Mouse (Mus musculus) liver, postnatal 0 days (tissue): ENCODE data around the gene Gng8.
A peak's percentile ranks its signal among the peaks of the same experiment; 100 is the strongest.

ENCODE experiments used
- CTCF ChIP-seq: sonication (generic); IDR thresholded peaks from 2 replicates; pipeline ENCODE4 v1.5.1; 2016; ENCODE audit warnings: antibody characterized with exemption, low read depth
- EP300 ChIP-seq: IDR thresholded peaks from 2 replicates; pipeline ENCODE4 v1.6.1; 2016; ENCODE audit warnings: antibody characterized with exemption, low read depth, mild to moderate bottlenecking

DNA sequence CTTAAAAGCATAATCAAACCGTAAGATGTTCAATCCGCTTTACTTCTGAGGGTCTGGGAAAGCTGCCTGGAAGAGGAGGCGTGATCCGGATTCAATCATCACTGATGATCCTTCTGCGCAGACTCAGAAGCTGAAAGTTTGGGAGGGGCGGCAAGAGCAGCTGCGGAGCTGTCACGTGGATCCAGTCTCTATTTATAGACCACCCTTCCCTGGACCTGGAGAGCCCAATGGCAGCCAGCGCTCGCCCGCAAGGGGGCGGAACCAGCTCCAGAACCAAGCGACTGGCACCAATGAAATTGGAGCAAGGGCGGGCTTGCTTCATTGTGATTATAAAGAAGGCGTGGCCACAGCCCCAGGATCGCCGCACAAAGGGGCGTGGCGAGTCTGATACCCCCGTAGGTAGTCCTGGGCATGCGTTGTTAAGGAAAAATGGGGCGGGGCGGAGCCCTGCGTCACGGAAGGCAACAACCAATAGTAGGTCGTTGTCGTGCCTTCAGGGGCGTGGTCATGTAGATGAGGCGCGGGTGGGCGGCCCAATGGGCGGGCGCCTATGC is 16.8 kb upstream of the Gng8 start:
- TF ChIP-seq CTCF (peak; percentile 47), EP300 (no peak)
